Mouse (Mus musculus) layer of hippocampus, postnatal 14 days (tissue): Measurements from ENCODE around the gene Akr1b10. TPM values are rescaled to one million over a fixed set of nuclear protein-coding genes. Genes with fewer than 3 reads are reported as not detected.
A peak's percentile ranks its signal among the peaks of the same experiment; 100 is the strongest.
"Not testable (repeated sequence)": the region's sequence is repeated elsewhere in the genome, so short reads cannot be mapped to it uniquely, and the experiment has no call there.

Experiments
- DNase-seq, 2 experiments: peaks; one replicate each; pipeline ENCODE4 v3.0.0; 2021 to 2022; ENCODE audit warnings: low spot score in 2 of 2, mixed read lengths in 1 of 2
- long read RNA-seq, 2 experiments: library from polyadenylated mRNA; stranded (forward); transcript quantifications; one replicate each; pipeline ENCODE4 v2.0.0; 2021
- total RNA-seq, 2 experiments: library from RNA; stranded (reverse); gene quantifications; 2 replicates each; pipeline ENCODE4 v1.2.3; 2021

The Akr1b10 gene
- total RNA-seq: 10 to 100 TPM; 23.2 to 26.3 TPM
- long read RNA-seq, experiment 1, transcript Akr1b10-201 (10 exons, 1,371 nt): major isoform, 13 of 15 reads
- long read RNA-seq, experiment 1, partial matches to known transcripts: 0 of 15 reads
- long read RNA-seq, experiment 1, other reads (novel, unspliced or antisense): 1 of 15 reads
- long read RNA-seq, experiment 2, transcript Akr1b10-201 (10 exons, 1,371 nt): major isoform, 17 of 24 reads
- long read RNA-seq, experiment 2, partial matches to known transcripts: 2 of 24 reads
- long read RNA-seq, experiment 2, other reads (novel, unspliced or antisense): 0 of 24 reads

GRCm38 (mm10) chr6:34384110-34384661 lies at the start of gene Akr1b10:
TSS of gene Akr1b10 (plus strand) at chr6:34384218.
- DNase-seq: peak; percentile 75 to 84

DNA sequence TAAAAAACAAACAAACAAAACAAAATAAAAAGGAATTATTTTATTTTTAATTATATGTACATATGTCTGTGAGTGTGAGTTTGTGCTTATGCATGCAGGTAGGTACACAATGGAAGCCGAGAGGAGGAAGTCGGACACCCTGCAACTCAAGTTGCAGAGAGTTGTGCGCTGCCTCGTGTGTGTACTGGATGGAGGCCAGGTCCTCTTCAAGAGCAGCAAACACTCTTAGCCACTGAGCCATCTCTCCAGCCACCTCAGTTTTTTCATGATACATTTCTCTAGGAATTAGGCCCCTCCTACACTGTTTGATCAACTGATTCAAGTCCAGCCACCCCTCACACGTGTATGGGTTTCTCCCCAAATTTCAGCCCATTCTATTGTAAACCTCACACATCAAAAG lies 49.3 kb upstream of the Akr1b10 start:
- DNase-seq: no peak

DNA sequence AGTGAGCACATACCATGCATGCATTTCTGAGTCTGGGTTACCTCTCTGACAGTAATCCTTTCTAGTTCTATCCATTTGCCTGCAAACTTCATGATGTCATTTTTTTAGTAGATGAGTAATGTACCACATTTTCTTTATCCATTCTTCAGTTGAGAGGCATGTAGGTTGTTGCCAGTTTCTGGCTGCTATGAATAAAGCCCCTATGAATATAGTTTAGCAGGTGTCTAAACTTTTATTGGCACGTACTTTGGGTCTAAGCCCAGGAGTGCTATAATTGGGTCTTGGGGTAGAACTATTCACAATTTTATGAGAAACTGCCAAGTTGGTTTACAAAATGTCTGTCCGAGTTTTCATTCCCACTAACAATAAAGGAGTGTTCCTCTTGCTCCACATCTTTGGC lies 46.2 kb upstream of the Akr1b10 start:
- DNase-seq: no peak

DNA sequence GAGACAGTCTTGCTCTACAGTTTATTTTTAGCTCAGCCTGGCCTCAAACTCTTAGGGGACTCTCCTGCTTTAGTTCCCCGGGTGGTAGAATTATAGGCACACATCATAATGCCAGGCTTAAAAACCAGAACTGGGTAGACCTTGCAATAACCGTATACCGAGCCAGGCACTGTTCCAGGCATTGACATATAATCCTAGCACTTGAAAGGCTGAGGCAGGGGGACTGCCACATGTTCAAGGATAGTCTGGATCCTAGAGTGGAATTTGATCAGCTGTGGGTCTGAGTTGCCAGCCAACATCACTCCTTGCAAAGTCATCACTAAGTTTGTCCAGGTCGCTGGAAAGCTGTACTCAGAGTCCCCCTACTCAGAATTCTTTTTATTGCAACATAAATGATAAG lies 42.0 kb upstream of the Akr1b10 start:
- no peak for DNase-seq

DNA sequence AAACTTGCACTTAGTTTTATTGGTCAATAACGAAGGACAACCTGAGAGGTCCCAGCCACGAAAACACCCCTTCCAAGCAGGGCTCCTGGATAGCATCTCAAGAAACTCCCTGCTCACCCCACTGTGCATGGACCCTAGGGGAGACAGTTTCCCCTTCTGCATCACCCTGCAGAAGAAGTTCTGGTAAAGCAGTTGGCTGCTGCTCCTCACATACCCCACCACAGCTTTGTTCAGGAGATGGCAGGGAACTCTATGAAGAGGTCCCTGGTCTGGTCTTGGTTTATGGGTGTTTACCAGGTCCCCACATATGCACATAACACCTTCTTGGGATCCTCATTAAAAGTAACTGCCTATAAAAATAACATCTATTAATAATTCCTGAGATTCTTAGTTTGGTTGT lies 41.5 kb upstream of the Akr1b10 start:
- DNase-seq: no peak

DNA sequence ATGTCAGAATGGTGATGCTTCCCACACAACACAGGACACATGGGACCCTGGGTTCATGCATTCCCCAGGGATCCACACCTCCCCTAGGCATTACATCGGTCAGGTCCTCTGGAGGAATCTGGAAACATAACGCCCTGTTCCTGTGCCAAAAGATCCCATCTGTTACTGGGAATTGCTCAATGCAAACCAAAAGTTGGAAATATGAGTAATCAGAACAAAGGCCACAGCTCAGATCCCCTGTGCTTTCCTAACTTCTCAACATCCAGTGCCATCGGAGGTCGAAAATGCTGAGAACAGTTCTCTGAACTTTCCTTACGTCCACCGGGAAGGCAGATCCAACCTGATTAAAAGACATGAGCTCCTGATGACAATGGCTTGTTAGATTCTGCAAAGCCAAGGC lies 40.6 kb upstream of the Akr1b10 start:
- DNase-seq: no peak

DNA sequence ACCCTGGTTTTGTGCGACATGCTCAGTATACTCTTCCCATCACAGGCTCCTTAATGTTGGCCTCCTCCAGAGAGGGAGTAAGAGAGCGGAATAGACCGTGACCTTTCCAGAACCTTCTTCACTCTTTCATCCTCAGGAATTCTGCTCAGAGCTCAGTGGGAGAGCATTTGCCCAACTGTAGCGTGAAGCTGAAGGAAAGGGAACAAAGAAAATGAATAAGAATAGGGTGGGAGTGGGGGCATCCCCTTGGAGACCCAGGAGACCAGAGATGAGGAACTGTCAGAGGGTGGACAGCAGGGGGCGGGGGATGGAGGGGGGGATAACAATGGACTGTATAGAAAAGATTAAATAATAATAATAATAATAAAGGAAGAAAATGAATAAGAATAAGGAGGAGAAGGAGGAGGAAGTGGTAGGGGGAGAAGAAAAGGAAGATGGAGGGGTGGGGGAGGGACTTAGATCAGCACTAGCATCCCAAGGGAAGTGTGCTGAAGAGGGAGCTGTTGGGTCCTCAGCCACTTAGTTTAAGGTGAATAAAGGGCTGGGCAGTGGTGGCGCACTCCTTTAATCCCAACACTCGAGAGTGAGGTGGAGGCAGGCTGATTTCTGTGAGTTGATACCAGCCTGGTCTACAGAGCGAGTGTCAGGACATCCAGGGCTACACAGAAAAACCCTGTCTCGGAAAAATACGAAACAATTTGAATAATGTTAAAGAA lies 39.7 kb upstream of the Akr1b10 start:
- no peak for DNase-seq

GRCm38 (mm10) chr6:34344935-34345334 lies 39.1 kb upstream of the Akr1b10 start:
- DNase-seq: no peak

DNA sequence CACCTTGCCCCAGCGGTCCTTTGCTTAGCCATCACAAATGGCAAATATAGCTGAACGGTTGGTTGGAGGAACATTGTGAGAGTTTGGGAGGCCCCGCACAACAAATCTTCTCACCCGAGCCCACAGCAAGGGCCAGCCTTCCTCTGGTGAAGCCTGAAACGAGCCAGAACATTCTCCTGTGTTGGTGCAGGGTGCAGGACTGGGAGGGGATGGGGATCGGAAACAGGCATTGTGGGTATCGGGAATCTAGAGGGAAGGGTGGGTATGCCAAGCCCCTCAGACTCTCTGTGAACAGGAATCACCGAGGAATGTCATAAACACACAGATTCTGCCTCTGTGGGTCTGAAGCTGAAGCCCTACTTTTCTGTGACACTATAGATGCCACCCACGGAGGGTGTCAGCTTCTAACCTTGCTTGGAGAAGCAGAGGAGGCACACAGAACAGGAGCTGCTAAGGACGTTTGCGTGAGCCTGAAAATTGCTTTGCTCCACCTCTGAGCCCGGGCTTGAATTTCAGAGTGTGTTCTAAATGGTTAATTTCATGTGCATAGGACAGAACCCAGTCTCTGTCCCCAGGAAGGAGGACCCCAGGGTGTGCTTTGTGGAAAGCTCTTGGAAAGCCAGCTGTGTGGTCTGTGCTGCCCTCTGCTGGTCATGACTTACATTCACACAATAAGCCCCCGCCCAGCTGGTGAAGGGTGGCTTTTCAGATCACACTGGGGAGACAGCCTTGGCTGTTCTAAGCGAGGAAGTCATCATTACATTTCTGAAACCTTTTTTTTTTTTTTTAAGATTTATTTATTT lies 37.7 kb upstream of the Akr1b10 start:
- peak; percentile 77 to 80 for DNase-seq

- DNase-seq: no peak
Measured at GRCm38 (mm10) chr6:34350037-34350699, 33.9 kb upstream of the Akr1b10 start.

GRCm38 (mm10) chr6:34351481-34351880 lies 32.5 kb upstream of the Akr1b10 start:
- not testable (repeated sequence) for DNase-seq

DNA sequence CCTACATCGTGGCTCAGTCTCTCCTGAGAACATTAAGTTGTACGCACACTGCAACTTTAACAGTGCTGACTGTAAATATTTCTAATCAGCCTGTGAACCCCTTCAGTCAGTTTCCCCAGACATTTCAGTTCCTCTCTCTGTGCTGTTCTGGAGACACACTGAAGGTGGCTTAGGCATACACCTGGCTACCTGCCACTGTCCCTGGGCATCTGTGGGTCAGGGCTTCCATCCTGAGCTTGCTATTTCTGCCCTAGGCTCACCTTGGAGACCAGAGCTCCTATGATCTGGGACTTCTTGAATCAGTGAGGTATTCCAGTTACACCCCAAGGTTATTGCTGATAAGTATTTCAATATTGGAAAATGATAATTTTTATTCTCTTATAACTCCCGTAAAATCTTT lies 31.6 kb upstream of the Akr1b10 start:
- DNase-seq: no peak

- no peak for DNase-seq
Measured at GRCm38 (mm10) chr6:34353658-34354353, 30.2 kb upstream of the Akr1b10 start, which contains the start of gene Akr1b8. TSS of gene Akr1b8 (plus strand) at chr6:34354119.

DNA sequence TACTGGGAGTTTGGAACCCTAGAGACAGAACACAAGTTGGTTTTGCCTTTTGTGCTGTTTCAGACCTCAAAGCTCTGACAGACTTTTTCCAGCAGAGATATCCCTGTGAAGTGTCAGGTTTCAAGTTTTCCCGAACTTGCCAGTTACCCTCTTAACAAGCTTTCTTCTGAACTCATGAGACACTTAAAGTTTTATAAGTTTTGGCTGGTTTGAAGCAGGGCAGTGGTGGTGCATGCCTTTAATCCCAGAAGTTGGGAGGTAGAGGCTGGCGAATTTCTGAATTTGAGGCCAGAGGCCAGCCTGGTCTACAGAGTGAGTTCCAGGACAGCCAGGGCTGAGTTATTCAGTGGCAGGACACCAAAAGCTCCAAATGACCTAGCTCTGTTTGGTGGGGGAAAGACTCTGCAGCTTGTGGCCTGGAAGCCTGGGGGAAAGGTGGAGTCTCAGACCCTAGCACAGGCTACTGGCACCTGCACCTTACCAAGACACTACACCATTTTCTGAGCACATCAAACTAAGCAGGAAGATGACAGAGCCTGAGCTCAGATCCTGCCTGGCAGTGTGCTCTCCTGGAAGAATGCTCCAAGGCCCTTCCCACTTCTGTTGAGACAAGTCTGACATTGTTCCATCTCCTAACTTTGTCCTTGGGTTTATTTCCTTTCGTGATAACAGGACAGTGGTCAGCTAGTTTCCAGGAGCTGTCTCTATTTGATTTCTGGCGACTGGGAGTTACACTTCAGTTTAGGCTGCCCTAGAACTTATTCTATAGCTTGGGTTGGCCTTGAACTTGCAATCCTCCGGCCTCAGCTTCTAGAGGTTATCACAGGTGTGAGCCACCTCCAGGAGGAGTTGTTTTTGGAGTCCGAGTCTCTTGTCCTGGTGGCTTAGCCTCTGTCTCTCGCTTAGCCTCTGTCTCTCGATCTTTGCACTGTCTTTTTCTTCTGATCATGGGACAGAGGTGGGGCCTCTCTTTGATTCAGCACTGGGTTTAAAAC lies 29.4 kb upstream of the Akr1b10 start:
- DNase-seq: no peak

DNA sequence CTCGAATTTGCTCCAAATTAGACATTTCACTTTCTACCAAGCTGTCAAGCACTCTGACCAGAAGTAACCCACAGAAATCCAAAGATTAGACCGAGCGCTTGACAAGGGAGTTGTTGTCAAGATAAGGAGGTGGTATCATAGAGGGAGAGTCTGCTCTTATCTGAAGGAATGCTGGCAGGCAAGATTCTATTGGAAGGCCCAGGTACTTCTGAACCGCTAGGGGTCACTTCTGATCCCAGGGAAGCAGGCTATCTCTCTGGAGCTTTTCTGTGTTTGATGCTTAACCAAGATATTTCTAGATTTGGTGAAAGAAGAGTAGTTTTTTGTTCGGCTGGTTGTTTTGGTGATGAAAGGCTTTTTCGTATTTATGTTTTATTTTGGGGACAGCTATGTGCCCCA lies 28.7 kb upstream of the Akr1b10 start:
- DNase-seq: no peak

DNA sequence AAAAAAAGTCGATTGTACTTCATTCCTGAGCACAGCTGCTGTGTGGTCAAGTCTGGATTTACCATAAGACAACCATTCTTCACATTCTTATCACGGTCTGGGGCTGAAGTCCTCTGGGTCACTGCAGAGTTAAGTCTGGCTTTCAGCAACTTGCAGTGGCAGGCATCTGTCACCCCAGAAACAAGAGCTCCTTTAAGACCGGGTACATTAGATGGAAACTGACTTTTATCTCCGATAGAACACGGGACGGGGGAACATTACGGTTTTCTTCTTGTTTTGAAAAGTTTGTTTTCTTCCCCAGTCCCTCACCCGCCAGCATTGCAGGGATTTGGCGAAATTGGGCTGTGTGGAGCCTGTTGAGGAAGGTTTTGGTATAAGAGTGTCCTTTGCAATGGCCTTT lies 28.2 kb upstream of the Akr1b10 start:
- no peak for DNase-seq

DNA sequence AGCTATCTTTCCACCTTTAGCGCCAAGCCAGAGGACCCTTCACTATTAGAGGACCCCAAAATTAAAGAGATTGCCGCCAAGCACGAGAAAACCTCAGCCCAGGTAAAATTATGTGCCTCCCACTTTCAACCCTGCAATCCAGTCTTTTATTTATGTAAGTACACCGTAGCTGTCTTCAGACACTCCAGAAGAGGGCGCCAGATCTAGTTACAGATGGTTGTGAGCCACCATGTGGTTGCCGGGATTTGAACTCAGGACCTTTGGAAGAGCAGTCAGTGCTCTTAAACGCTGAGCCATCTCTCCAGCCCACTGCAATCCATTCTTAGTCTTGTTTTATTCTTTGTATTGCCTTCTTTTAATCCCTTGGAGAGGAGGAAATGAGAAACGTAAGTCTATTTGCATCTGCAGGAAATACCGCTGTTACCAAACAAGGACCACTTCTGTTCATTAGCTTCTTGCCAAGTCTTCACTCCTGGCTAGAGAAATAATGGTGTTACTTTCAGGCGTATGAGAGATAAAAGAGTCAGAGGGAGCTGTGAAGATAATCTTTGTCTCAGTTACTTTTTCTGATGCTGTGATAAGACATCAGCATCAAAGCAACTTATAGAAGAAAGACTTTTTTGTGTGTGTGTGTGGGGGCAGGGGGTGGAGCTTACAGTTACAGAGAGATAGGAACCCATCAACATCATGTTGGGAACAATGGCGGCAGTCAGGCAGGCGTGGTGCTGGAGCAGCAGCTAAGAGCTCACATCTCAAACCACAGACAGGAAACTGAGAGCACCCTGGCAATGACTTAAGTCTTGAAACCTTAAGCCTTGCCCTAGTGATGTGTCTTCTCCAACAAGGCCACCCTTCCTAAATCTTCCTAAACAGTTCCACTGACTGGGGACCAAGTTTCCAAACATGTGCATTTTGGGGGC lies 19.5 kb upstream of the Akr1b10 start:
- DNase-seq: no peak

GRCm38 (mm10) chr6:34367998-34368397 lies 16.0 kb upstream of the Akr1b10 start:
- no peak for DNase-seq
